Mouse (Mus musculus): ENCODE results near the gene Aff3. TPM values are rescaled to one million over a fixed set of nuclear protein-coding genes. Genes with fewer than 3 reads are reported as not detected.

The Aff3 gene
- polyA plus RNA-seq, 1 experiment from 2014 or later: 38.0 TPM

GRCm38 (mm10) chr1:38649174-38649573 is 15.6 kb downstream of the Aff3 start:
- Histone ChIP-seq H3K27ac (no peak overlapping the region), H3K4me3 (no peak overlapping the region), H3K4me1 (no peaks in the 10 kb centered on the region), H3K36me3 (replicated peaks) (no peaks in the 10 kb centered on the region), H3K27me3 (replicated peaks) (no peaks in the 10 kb centered on the region), H3K9ac (no peak overlapping the region), H3K9me3 (no peaks in the 10 kb centered on the region), H3K4me2 (no peak overlapping the region)
- no peak for ATAC-seq (replicated peaks)
- 76% methylated on average over 3 of the region's 3 CpGs for WGBS

GRCm38 (mm10) chr1:38642288-38642687 is 22.5 kb downstream of the Aff3 start:
- Histone ChIP-seq H3K4me1 (no peaks in the 10 kb centered on the region), H3K27me3 (replicated peaks) (no peaks in the 10 kb centered on the region), H3K27ac (no peak overlapping the region), H3K9me3 (no peaks in the 10 kb centered on the region), H3K4me2 (no peak overlapping the region), H3K4me3 (no peak overlapping the region), H3K36me3 (replicated peaks) (no peaks in the 10 kb centered on the region), H3K9ac (no peak overlapping the region)
- WGBS: 32% methylated on average over 4 of the region's 4 CpGs
- ATAC-seq (replicated peaks): no peak

GRCm38 (mm10) chr1:38639669-38640068 is 25.1 kb downstream of the Aff3 start:
- H3K36me3 ChIP-seq (replicated peaks): no peaks in the 10 kb centered on the region
- H3K4me2 ChIP-seq: no peak overlapping the region
- H3K27me3 ChIP-seq (replicated peaks): no peaks in the 10 kb centered on the region
- H3K4me1 ChIP-seq: no peaks in the 10 kb centered on the region
- H3K4me3 ChIP-seq: no peak overlapping the region
- H3K27ac ChIP-seq: no peak overlapping the region
- no peak for ATAC-seq (replicated peaks)
- H3K9me3 ChIP-seq: no peaks in the 10 kb centered on the region
- H3K9ac ChIP-seq: no peak overlapping the region
- 80% methylated on average over 5 of the region's 5 CpGs for WGBS

- no peak overlapping the region for H3K9ac ChIP-seq
- WGBS: 71% methylated on average over 7 of the region's 7 CpGs
Measured at GRCm38 (mm10) chr1:38635596-38635995, 29.2 kb downstream of the Aff3 start.

GRCm38 (mm10) chr1:38634081-38634480 is 30.7 kb downstream of the Aff3 start:
- Histone ChIP-seq H3K36me3 (replicated peaks) (no peaks in the 10 kb centered on the region), H3K27me3 (replicated peaks) (no peaks in the 10 kb centered on the region), H3K4me2 (no peak overlapping the region), H3K4me3 (no peak overlapping the region), H3K9me3 (no peaks in the 10 kb centered on the region), H3K9ac (no peak overlapping the region), H3K27ac (no peak overlapping the region), H3K4me1 (peaks cover 19% of the 10 kb centered on the region)
- no peak for ATAC-seq (replicated peaks)
- WGBS: 95% methylated on average over 7 of the region's 7 CpGs

More at GRCm38 (mm10) chr1:38635596-38635995, 29.2 kb downstream of the Aff3 start:
- H3K9me3 ChIP-seq: no peaks in the 10 kb centered on the region
- peaks cover 12% of the 10 kb centered on the region for H3K4me1 ChIP-seq
- no peaks in the 10 kb centered on the region for H3K36me3 ChIP-seq (replicated peaks)
- ATAC-seq (replicated peaks): no peak
- H3K27me3 ChIP-seq (replicated peaks): no peaks in the 10 kb centered on the region
- H3K4me2 ChIP-seq: no peak overlapping the region
- no peak overlapping the region for H3K27ac ChIP-seq
- no peak overlapping the region for H3K4me3 ChIP-seq

- Histone ChIP-seq H3K36me3 (replicated peaks) (no peaks in the 10 kb centered on the region), H3K27ac (no peak overlapping the region), H3K27me3 (replicated peaks) (no peaks in the 10 kb centered on the region), H3K4me3 (no peak overlapping the region), H3K9me3 (no peaks in the 10 kb centered on the region), H3K4me2 (no peak overlapping the region), H3K4me1 (peaks cover 32% of the 10 kb centered on the region), H3K9ac (no peak overlapping the region)
- no peak for ATAC-seq (replicated peaks)
- WGBS: 85% methylated on average over 16 of the region's 16 CpGs
Measured at GRCm38 (mm10) chr1:38632461-38633180, 32.1 kb downstream of the Aff3 start.

- ATAC-seq (replicated peaks): no peak
- Histone ChIP-seq H3K4me2 (no peak overlapping the region), H3K4me3 (no peak overlapping the region), H3K9ac (no peak overlapping the region), H3K4me1 (peaks cover 32% of the 10 kb centered on the region), H3K27ac (no peak overlapping the region), H3K9me3 (no peaks in the 10 kb centered on the region), H3K27me3 (replicated peaks) (no peaks in the 10 kb centered on the region), H3K36me3 (replicated peaks) (no peaks in the 10 kb centered on the region)
- WGBS: 28% methylated on average over 7 of the region's 7 CpGs
Measured at GRCm38 (mm10) chr1:38631501-38632279, 33.1 kb downstream of the Aff3 start.

GRCm38 (mm10) chr1:38628901-38629585 is 35.7 kb downstream of the Aff3 start:
- H3K36me3 ChIP-seq (replicated peaks): no peaks in the 10 kb centered on the region
- peaks cover 50% of the 10 kb centered on the region for H3K4me1 ChIP-seq
- no peaks in the 10 kb centered on the region for H3K9me3 ChIP-seq
- H3K4me2 ChIP-seq: no peak overlapping the region
- H3K27me3 ChIP-seq (replicated peaks): no peaks in the 10 kb centered on the region
- H3K9ac ChIP-seq: no peak overlapping the region
- WGBS: 21% methylated on average over 11 of the region's 11 CpGs
- ATAC-seq (replicated peaks): no peak
- peak overlapping the region; percentile 96 for H3K27ac ChIP-seq
- H3K4me3 ChIP-seq: no peak overlapping the region

GRCm38 (mm10) chr1:38628426-38628825 is 36.3 kb downstream of the Aff3 start:
- H3K4me3 ChIP-seq: peak overlapping the region; percentile 74; the same call in 1 of the 2 replicates
- peak overlapping the region; percentile 80 for H3K4me2 ChIP-seq
- H3K36me3 ChIP-seq (replicated peaks): no peaks in the 10 kb centered on the region
- peak overlapping the region; percentile 96 for H3K27ac ChIP-seq
- 0 out of 2 replicates have a peak, but pooled peaks have one; percentile 6 for ATAC-seq (replicated peaks)
- WGBS: 22% methylated on average over 8 of the region's 8 CpGs
- no peaks in the 10 kb centered on the region for H3K27me3 ChIP-seq (replicated peaks)
- H3K9me3 ChIP-seq: no peaks in the 10 kb centered on the region
- peak overlapping the region; percentile 83; the same call in 1 of the 2 replicates for H3K9ac ChIP-seq
- H3K4me1 ChIP-seq: peaks cover 50% of the 10 kb centered on the region

- under 1% methylated on average over 42 of the region's 42 CpGs for WGBS
- Histone ChIP-seq H3K4me3 (peak overlapping the region; percentile 74), H3K4me1 (peaks cover 55% of the 10 kb centered on the region), H3K27ac (peak overlapping the region; percentile 96), H3K27me3 (replicated peaks) (no peaks in the 10 kb centered on the region), H3K9ac (peak overlapping the region; percentile 83), H3K36me3 (replicated peaks) (no peaks in the 10 kb centered on the region), H3K9me3 (no peaks in the 10 kb centered on the region), H3K4me2 (peak overlapping the region; percentile 80)
- ATAC-seq (replicated peaks): peak; percentile 65; the same call in 1 of the 2 replicates
Measured at GRCm38 (mm10) chr1:38627683-38628361, 36.9 kb downstream of the Aff3 start.

GRCm38 (mm10) chr1:38626739-38627661 is 37.8 kb downstream of the Aff3 start:
- under 1% methylated on average over 76 of the region's 133 CpGs for WGBS
- no peaks in the 10 kb centered on the region for H3K9me3 ChIP-seq
- H3K27ac ChIP-seq: peak overlapping the region; percentile 96
- H3K36me3 ChIP-seq (replicated peaks): no peaks in the 10 kb centered on the region
- H3K27me3 ChIP-seq (replicated peaks): no peaks in the 10 kb centered on the region
- H3K4me1 ChIP-seq: peaks cover 55% of the 10 kb centered on the region
- peak; percentile 89 for ATAC-seq (replicated peaks)
- peak overlapping the region; percentile 83 for H3K9ac ChIP-seq
- peak overlapping the region; percentile 80 for H3K4me2 ChIP-seq
- H3K4me3 ChIP-seq: peak overlapping the region; percentile 74

All from midbrain, embryonic 15.5 days (tissue).